Mouse (Mus musculus): ENCODE measurements around the gene Dnhd1.

- TF ChIP-seq POLR2A (IDR thresholded peaks at IDR 0.05; ENCODE audit: control insufficient read depth, extremely low read depth, insufficient read depth, low read length, poor library complexity) (no peak), CTCF (IDR thresholded peaks at IDR 0.05; ENCODE audit: borderline replicate concordance, control insufficient read depth, extremely low read depth, insufficient read depth, low read length, poor library complexity) (no peak)
Measured at GRCm38 (mm10) chr7:105741978-105742377, 91.4 kb downstream of the Dnhd1 start.

Data from thymus, adult 2 months (tissue).